ENCODE assay signal across 10 mouse cellular contexts in genomic region chr12:3548582-3549211, GRCm38 (mm10). TPM values are rescaled to one million over a fixed set of nuclear protein-coding genes. Genes with fewer than 3 reads are reported as not detected.
A peak's percentile ranks its signal among the peaks of the same experiment; 100 is the strongest.
DNase-seq lines count a peak whose midpoint lies in the region; ATAC-seq and TF ChIP-seq lines count a peak whose summit lies in the region.
"Had no signal": no experiment of that assay in that cellular context is flagged by ENCODE, and none has a peak within 500 bp of the region (broad histone marks: within the 10 kb centered on the region; RNA-seq: fewer than 3 reads in every experiment).

No protein-coding gene starts in this region.

- no peak overlapping the region for H3K4me2 ChIP-seq in hindbrain, embryonic 16.5 days (ENCODE audit: low read length)
- no peak overlapping the region for H3K4me2 ChIP-seq in hindbrain, embryonic 13.5 days
- H3K4me2 ChIP-seq: limb, embryonic 13.5 days had no signal

- intact Hi-C loops in heart, postnatal 10 days (cut with DNase I), result no loop called here

- no peaks in the 10 kb centered on the region for H3K27me3 ChIP-seq in hindbrain, embryonic 16.5 days (replicated peaks; ENCODE audit: control insufficient read depth, insufficient read depth, low read length)
- no peaks in the 10 kb centered on the region for H3K27me3 ChIP-seq in hindbrain, embryonic 13.5 days
- H3K27me3 ChIP-seq: limb, embryonic 13.5 days had no signal

- H3K4me3 ChIP-seq in hindbrain, embryonic 16.5 days (ENCODE audit: low read length), result no peak overlapping the region
- no peak overlapping the region for H3K4me3 ChIP-seq in hindbrain, embryonic 13.5 days
- H3K4me3 ChIP-seq in ES-E14 (ENCODE audit: insufficient read depth in 1 of 2, low read depth in 1 of 2, low read length in 2 of 2, poor library complexity in 1 of 2, severe bottlenecking in 1 of 2), result peak overlapping the region in 1 of 2 experiments; percentile 28; a peak in 2 of 4 replicates
- H3K4me3 ChIP-seq: limb, embryonic 13.5 days had no signal

- H3K9ac ChIP-seq in hindbrain, embryonic 16.5 days (ENCODE audit: low read depth, low read length), result no peak overlapping the region
- no peak overlapping the region for H3K9ac ChIP-seq in hindbrain, embryonic 13.5 days
- H3K9ac ChIP-seq in ES-E14 (ENCODE audit: insufficient read depth, low read depth, low read length, poor library complexity, severe bottlenecking), result 0 out of 2 replicates have a peak overlapping the region, but pooled peaks have one; percentile 35
- H3K9ac ChIP-seq: limb, embryonic 13.5 days had no signal

- WGBS in hindbrain, embryonic 16.5 days, result 61% methylated on average over 5 of the region's 5 CpGs
- WGBS in hindbrain, embryonic 13.5 days, result 61% methylated on average over 5 of the region's 5 CpGs

- DNase-seq in ES-E14 (ENCODE audit: low read depth, low spot score) (no peak), liver (no peak)
- DNase-seq in heart, postnatal 10 days, result peak; percentile 28 to 44
- no peak for DNase-seq in urinary bladder, postnatal 4 days (ENCODE audit: low spot score in 2 of 2)
- no peak for DNase-seq in yolk sac, embryonic 10.5 days (ENCODE audit: low spot score)

- H3K9me3 ChIP-seq in hindbrain, embryonic 16.5 days (ENCODE audit: control insufficient read depth, low read length), result no peaks in the 10 kb centered on the region
- no peaks in the 10 kb centered on the region for H3K9me3 ChIP-seq in hindbrain, embryonic 13.5 days
- no peaks in the 10 kb centered on the region for H3K9me3 ChIP-seq in ES-E14 (ENCODE audit: control insufficient read depth, insufficient read depth, low read depth, low read length)
- H3K9me3 ChIP-seq: limb, embryonic 13.5 days had no signal

- H3K27ac ChIP-seq in hindbrain, embryonic 16.5 days (ENCODE audit: low read depth, low read length), result no peak overlapping the region; the same call in 1 of the 2 replicates
- no peak overlapping the region for H3K27ac ChIP-seq in hindbrain, embryonic 13.5 days
- peak overlapping the region; percentile 58; the same call in 1 of the 2 replicates for H3K27ac ChIP-seq in ES-E14 (ENCODE audit: insufficient read depth, low read depth, low read length, poor library complexity, severe bottlenecking)
- H3K27ac ChIP-seq: limb, embryonic 13.5 days had no signal

- peak; percentile 50 for ATAC-seq in hindbrain, embryonic 16.5 days
- no peak; the same call in 1 of the 2 replicates for ATAC-seq in hindbrain, embryonic 13.5 days (ENCODE audit: low FRiP score)
- 0 out of 2 replicates have a peak, but pooled peaks have one; percentile 19 for ATAC-seq in neutrophil, adult 5-6 weeks (ENCODE audit: extremely low read depth, insufficient number of reproducible peaks, low FRiP score, poor library complexity, severe bottlenecking)
- ATAC-seq: midbrain, embryonic 16.5 days had no signal

- in situ Hi-C loops in ES-E14 (cut with MboI; ENCODE audit: low sequenced_read_pairs in 2 of 2, unreplicated experiment in 2 of 2), result no loop called here

- H3K36me3 ChIP-seq in hindbrain, embryonic 16.5 days (ENCODE audit: control insufficient read depth, insufficient read depth, low read length), result no peaks in the 10 kb centered on the region
- H3K36me3 ChIP-seq in hindbrain, embryonic 13.5 days, result no peaks in the 10 kb centered on the region
- no peaks in the 10 kb centered on the region for H3K36me3 ChIP-seq in ES-E14 (ENCODE audit: control insufficient read depth, insufficient read depth, low read length, poor library complexity, severe bottlenecking)
- H3K36me3 ChIP-seq: limb, embryonic 13.5 days had no signal

- no peaks in the 10 kb centered on the region for H3K4me1 ChIP-seq in hindbrain, embryonic 16.5 days (ENCODE audit: control insufficient read depth, insufficient read depth, low read depth, low read length)
- no peaks in the 10 kb centered on the region; the same call in 1 of the 2 replicates for H3K4me1 ChIP-seq in hindbrain, embryonic 13.5 days (replicated peaks)
- peaks cover 20 to 31% of the 10 kb centered on the region in 2 experiments for H3K4me1 ChIP-seq in ES-E14 (ENCODE audit: control insufficient read depth in 2 of 2, insufficient read depth in 2 of 2, low read length in 2 of 2, poor library complexity in 1 of 2)

TF ChIP-seq in ES-E14, 5 proteins besides CTCF, POLR2A, EP300 and RAD21:
- TF ChIP-seq ZC3H11A (IDR thresholded peaks at IDR 0.05; ENCODE audit: borderline replicate concordance, low read depth, low read length), result no peak
- no peak for TF ChIP-seq MAFK (IDR thresholded peaks at IDR 0.05; ENCODE audit: insufficient read depth, low read depth, low read length)
- no peak for TF ChIP-seq CHD2 (IDR thresholded peaks at IDR 0.05; ENCODE audit: low read depth, low read length)

RNA-seq across cellular contexts. Expression of gene Dtnb, which starts 23.5 kb away (rescaled TPM):
- 47.6 and 50.6 TPM in 2 replicates for polyA plus RNA-seq in hindbrain, embryonic 16.5 days (2015; fragmentation: Nextera tagmentation; extraction: Ambion mirVana)
- polyA plus RNA-seq in hindbrain, embryonic 13.5 days (2015; fragmentation: Nextera tagmentation; extraction: Ambion mirVana), result 40.6 and 40.9 TPM in 2 replicates
- total RNA-seq in ES-E14 (2012; rRNA removed), result 31.2 and 39.6 TPM in 2 replicates
- 1 to 10 TPM; 6.8 to 7.3 TPM for total RNA-seq in heart, postnatal 10 days (2021)
- total RNA-seq in neutrophil, adult 5-6 weeks (2017), result 24.7 and 27.7 TPM in 2 replicates

Comparison
In these comparisons a context has a peak if more than half of its experiments do, and no peak if none do; other contexts are left out.
1. DNase-seq: peak in heart, postnatal 10 days (2 of 2); none in ES-E14 (single experiment), liver (single experiment), urinary bladder, postnatal 4 days (0 of 2) and yolk sac, embryonic 10.5 days (single experiment).